Mouse (Mus musculus): ENCODE data around the gene Arhgef38. TPM values are rescaled to one million over a fixed set of nuclear protein-coding genes. Genes with fewer than 3 reads are reported as not detected.

Arhgef38 gene
- total and polyA plus RNA-seq, 2 experiments from 2014 or later, result 0.01 TPM; not detected in 1

GRCm38 (mm10) chr3:133098909-133099308 is 135.8 kb downstream of the Arhgef38 start:
- Histone ChIP-seq H3K9ac (replicated peaks; ENCODE audit: low read depth, low read length) (no peak overlapping the region), H3K36me3 (replicated peaks; ENCODE audit: control insufficient read depth, insufficient read depth, low read length) (peaks cover 56% of the 10 kb centered on the region), H3K4me1 (ENCODE audit: control insufficient read depth, insufficient read depth) (no peaks in the 10 kb centered on the region), H3K4me3 (ENCODE audit: low read depth, low read length) (no peak overlapping the region), H3K4me2 (ENCODE audit: low read depth, low read length) (no peak overlapping the region), H3K9me3 (replicated peaks; ENCODE audit: control insufficient read depth, low read length) (no peaks in the 10 kb centered on the region), H3K27ac (ENCODE audit: low read depth) (no peak overlapping the region), H3K27me3 (ENCODE audit: control insufficient read depth, insufficient read depth, low read length) (no peaks in the 10 kb centered on the region)
- ATAC-seq (ENCODE audit: insufficient read depth, low read depth), result no peak
- DNase-seq (ENCODE audit: low spot score), result no peak
- 91% methylated on average over 2 of the region's 2 CpGs for WGBS
- TF ChIP-seq EP300 (IDR thresholded peaks at IDR 0.05; ENCODE audit: low read depth) (no peak), CTCF (IDR thresholded peaks at IDR 0.05; ENCODE audit: low read depth) (no peak)

- no peaks in the 10 kb centered on the region for H3K9me3 ChIP-seq (replicated peaks; ENCODE audit: control insufficient read depth, low read length)
- H3K4me3 ChIP-seq (ENCODE audit: low read depth, low read length), result no peak overlapping the region
- WGBS, result 86% methylated on average over 4 of the region's 4 CpGs
- no peak overlapping the region for H3K27ac ChIP-seq (ENCODE audit: low read depth)
- H3K9ac ChIP-seq (replicated peaks; ENCODE audit: low read depth, low read length), result no peak overlapping the region
- peaks cover 50% of the 10 kb centered on the region for H3K36me3 ChIP-seq (replicated peaks; ENCODE audit: control insufficient read depth, insufficient read depth, low read length)
- ATAC-seq (ENCODE audit: insufficient read depth, low read depth) (no peak), DNase-seq (ENCODE audit: low spot score) (no peak)
- no peaks in the 10 kb centered on the region for H3K27me3 ChIP-seq (ENCODE audit: control insufficient read depth, insufficient read depth, low read length)
- no peaks in the 10 kb centered on the region for H3K4me1 ChIP-seq (ENCODE audit: control insufficient read depth, insufficient read depth)
- no peak for TF ChIP-seq CTCF (IDR thresholded peaks at IDR 0.05; ENCODE audit: low read depth)
- no peak for TF ChIP-seq EP300 (IDR thresholded peaks at IDR 0.05; ENCODE audit: low read depth)
- H3K4me2 ChIP-seq (ENCODE audit: low read depth, low read length), result no peak overlapping the region
Measured at GRCm38 (mm10) chr3:133098336-133098735, 136.4 kb downstream of the Arhgef38 start.

DNA sequence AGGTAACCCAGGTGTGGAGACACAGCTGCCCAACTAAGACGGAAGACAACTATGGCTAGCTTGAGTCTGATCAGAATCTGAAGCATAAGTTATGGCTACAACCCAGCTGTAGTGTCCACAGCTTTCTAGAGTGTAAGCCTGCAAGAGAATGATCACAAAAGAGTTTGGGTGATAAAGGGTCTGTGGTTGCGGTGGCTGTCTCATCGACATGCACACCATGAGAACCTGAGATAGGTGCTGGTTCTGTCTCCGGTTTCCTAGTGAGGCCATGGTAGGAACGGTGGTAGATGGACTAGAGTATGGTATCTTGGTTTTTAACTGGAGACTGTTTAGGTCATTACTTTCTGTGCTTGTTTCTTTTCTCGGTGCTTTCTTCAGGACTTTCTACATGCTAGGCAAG is 136.8 kb downstream of the Arhgef38 start:
- DNase-seq (ENCODE audit: low spot score), result no peak
- Histone ChIP-seq H3K4me1 (ENCODE audit: control insufficient read depth, insufficient read depth) (no peaks in the 10 kb centered on the region), H3K9me3 (replicated peaks; ENCODE audit: control insufficient read depth, low read length) (no peaks in the 10 kb centered on the region), H3K4me2 (ENCODE audit: low read depth, low read length) (no peak overlapping the region), H3K27me3 (ENCODE audit: control insufficient read depth, insufficient read depth, low read length) (no peaks in the 10 kb centered on the region), H3K36me3 (replicated peaks; ENCODE audit: control insufficient read depth, insufficient read depth, low read length) (peaks cover 50% of the 10 kb centered on the region), H3K4me3 (ENCODE audit: low read depth, low read length) (no peak overlapping the region), H3K9ac (replicated peaks; ENCODE audit: low read depth, low read length) (no peak overlapping the region), H3K27ac (ENCODE audit: low read depth) (no peak overlapping the region)
- no peak for ATAC-seq (ENCODE audit: insufficient read depth, low read depth)
- 89% methylated on average over 6 of the region's 6 CpGs for WGBS
- no peak for TF ChIP-seq CTCF (IDR thresholded peaks at IDR 0.05; ENCODE audit: low read depth)
- TF ChIP-seq EP300 (IDR thresholded peaks at IDR 0.05; ENCODE audit: low read depth), result no peak

- H3K4me1 ChIP-seq (ENCODE audit: control insufficient read depth, insufficient read depth), result peaks cover 13% of the 10 kb centered on the region
- H3K27me3 ChIP-seq (ENCODE audit: control insufficient read depth, insufficient read depth, low read length), result no peaks in the 10 kb centered on the region
- peaks cover 22% of the 10 kb centered on the region; the same call in 1 of the 2 replicates for H3K36me3 ChIP-seq (replicated peaks; ENCODE audit: control insufficient read depth, insufficient read depth, low read length)
- no peak overlapping the region for H3K4me3 ChIP-seq (ENCODE audit: low read depth, low read length)
- ATAC-seq (ENCODE audit: insufficient read depth, low read depth), result no peak
- H3K27ac ChIP-seq (ENCODE audit: low read depth), result no peak overlapping the region
- TF ChIP-seq EP300 (IDR thresholded peaks at IDR 0.05; ENCODE audit: low read depth) (no peak), CTCF (IDR thresholded peaks at IDR 0.05; ENCODE audit: low read depth) (no peak)
- WGBS, result 18% methylated on average over 1 of the region's 1 CpGs
- DNase-seq (ENCODE audit: low spot score), result no peak
- no peak overlapping the region for H3K4me2 ChIP-seq (ENCODE audit: low read depth, low read length)
- no peaks in the 10 kb centered on the region for H3K9me3 ChIP-seq (replicated peaks; ENCODE audit: control insufficient read depth, low read length)
- no peak overlapping the region for H3K9ac ChIP-seq (replicated peaks; ENCODE audit: low read depth, low read length)
Measured at GRCm38 (mm10) chr3:133094305-133094704, 140.4 kb downstream of the Arhgef38 start.

DNA sequence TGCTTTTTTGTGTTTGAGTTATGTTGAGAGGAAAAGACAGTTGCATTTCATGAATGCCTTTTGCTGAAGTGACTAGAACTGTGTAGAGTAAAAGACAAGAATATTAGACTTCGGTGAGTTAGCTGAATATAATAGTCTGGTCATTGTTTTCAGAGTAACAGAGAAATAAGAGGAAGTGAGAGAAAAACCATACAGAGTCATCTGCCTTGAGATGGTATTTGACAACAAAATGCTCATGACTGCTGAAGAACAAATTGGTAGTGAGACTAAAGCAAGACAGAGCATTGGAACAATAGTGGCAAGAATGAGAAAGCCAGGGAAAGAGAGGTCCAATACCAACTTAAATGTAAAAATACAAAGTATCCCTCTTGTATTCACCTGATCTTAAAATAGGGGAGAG is 141.8 kb downstream of the Arhgef38 start:
- peaks cover 12% of the 10 kb centered on the region; the same call in 1 of the 2 replicates for H3K36me3 ChIP-seq (replicated peaks; ENCODE audit: control insufficient read depth, insufficient read depth, low read length)
- H3K4me2 ChIP-seq (ENCODE audit: low read depth, low read length), result peak overlapping the region; percentile 63
- TF ChIP-seq CTCF (IDR thresholded peaks at IDR 0.05; ENCODE audit: low read depth) (no peak), EP300 (IDR thresholded peaks at IDR 0.05; ENCODE audit: low read depth) (no peak)
- ATAC-seq (ENCODE audit: insufficient read depth, low read depth) (no peak), DNase-seq (ENCODE audit: low spot score) (no peak)
- 0 out of 2 replicates have a peak overlapping the region, but pooled peaks have one; percentile 100 for H3K4me3 ChIP-seq (ENCODE audit: low read depth, low read length)
- no peak overlapping the region for H3K27ac ChIP-seq (ENCODE audit: low read depth)
- no peaks in the 10 kb centered on the region for H3K9me3 ChIP-seq (replicated peaks; ENCODE audit: control insufficient read depth, low read length)
- WGBS, result 68% methylated on average over 1 of the region's 1 CpGs
- no peak overlapping the region for H3K9ac ChIP-seq (replicated peaks; ENCODE audit: low read depth, low read length)
- H3K4me1 ChIP-seq (ENCODE audit: control insufficient read depth, insufficient read depth), result peaks cover 13% of the 10 kb centered on the region
- no peaks in the 10 kb centered on the region for H3K27me3 ChIP-seq (ENCODE audit: control insufficient read depth, insufficient read depth, low read length)

- Histone ChIP-seq H3K4me2 (ENCODE audit: low read depth, low read length) (peak overlapping the region; percentile 63), H3K27ac (ENCODE audit: low read depth) (peak overlapping the region; percentile 93), H3K36me3 (replicated peaks; ENCODE audit: control insufficient read depth, insufficient read depth, low read length) (0 out of 2 replicates have a peak, but pooled peaks cover 7% of the 10 kb centered on the region), H3K9ac (replicated peaks; ENCODE audit: low read depth, low read length) (peak overlapping the region; percentile 90), H3K27me3 (ENCODE audit: control insufficient read depth, insufficient read depth, low read length) (no peaks in the 10 kb centered on the region), H3K4me3 (ENCODE audit: low read depth, low read length) (peak overlapping the region; percentile 100), H3K9me3 (replicated peaks; ENCODE audit: control insufficient read depth, low read length) (no peaks in the 10 kb centered on the region), H3K4me1 (ENCODE audit: control insufficient read depth, insufficient read depth) (peaks cover 13% of the 10 kb centered on the region)
- DNase-seq (ENCODE audit: low spot score), result no peak
- no peak for ATAC-seq (ENCODE audit: insufficient read depth, low read depth)
- TF ChIP-seq CTCF (IDR thresholded peaks at IDR 0.05; ENCODE audit: low read depth), result no peak
- TF ChIP-seq EP300 (IDR thresholded peaks at IDR 0.05; ENCODE audit: low read depth), result no peak
- 0% methylated on average over 7 of the region's 7 CpGs for WGBS
Measured at GRCm38 (mm10) chr3:133092274-133092853, 142.4 kb downstream of the Arhgef38 start.

Data from heart, postnatal 0 days (tissue).